Mouse (Mus musculus) spleen, adult 2 months (tissue): ENCODE measurements around the gene Gm10762. TPM values are rescaled to one million over a fixed set of nuclear protein-coding genes. Genes with fewer than 3 reads are reported as not detected.

Source experiments
- DNase-seq, 2 experiments: peaks; one replicate each; pipeline versions ENCODE4 v3.0.0 to v3.0.0-alpha.2; 2012 to 2021; ENCODE audit warnings: low spot score in 2 of 2, low read depth in 1 of 2
- H3K27ac ChIP-seq: fragments of 200-500 bp; 2 replicates; pipeline ENCODE4 v1.5.1; 2012; ENCODE audit warnings: low read length, inconsistent platforms; ENCODE audit not compliant: insufficient read depth
- H3K27me3 ChIP-seq: fragments of 200-500 bp; 2 replicates; pipeline ENCODE4 v1.6.1; 2012; ENCODE audit warnings: mild to moderate bottlenecking, moderate library complexity, low read length, inconsistent platforms; ENCODE audit not compliant: control insufficient read depth, insufficient read depth
- H3K36me3 ChIP-seq: fragments of 200-500 bp; 2 replicates; pipeline ENCODE4 v1.6.1; 2012; ENCODE audit warnings: mild to moderate bottlenecking, low read length, inconsistent platforms; ENCODE audit not compliant: control insufficient read depth, insufficient read depth
- H3K4me1 ChIP-seq: fragments of 200-500 bp; 2 replicates; pipeline ENCODE4 v1.6.1; 2011; ENCODE audit warnings: inconsistent platforms; ENCODE audit not compliant: control insufficient read depth, insufficient read depth, insufficient read length
- H3K4me3 ChIP-seq: fragments of 200-500 bp; 2 replicates; pipeline ENCODE4 v1.5.1; 2011; ENCODE audit warnings: mild to moderate bottlenecking, inconsistent platforms; ENCODE audit not compliant: insufficient read depth, insufficient read length; ENCODE audit errors: extremely low read depth
- CTCF ChIP-seq: fragments of 200-500 bp; IDR thresholded peaks from 2 replicates; pipeline ENCODE4 v1.5.1; 2011; ENCODE audit warnings: mild to moderate bottlenecking, inconsistent platforms; ENCODE audit not compliant: insufficient read depth, insufficient read length, insufficient replicate concordance; ENCODE audit errors: extremely low read depth
- POLR2A ChIP-seq: fragments of 200-500 bp; IDR thresholded peaks from 2 replicates; pipeline ENCODE4 v1.6.1; 2011; ENCODE audit warnings: low read depth, low read length, inconsistent platforms
- WGBS: fragments of 180-500 bp; shearing (Covaris S2); methylation state at CpG from one replicate; pipeline ENCODE4 v1.1.7; 2018; 5-methylcytosine and 5-hydroxymethylcytosine counted together
- polyA plus RNA-seq: library from polyadenylated mRNA; depleted of rRNA; stranded (reverse); fragments of >200 nt; gene quantifications from 2 replicates; pipeline ENCODE4 v1.2.3, GENCODE M21; 2012

Gene Gm10762
- polyA plus RNA-seq, 1 experiment = 2.7 TPM

- Histone ChIP-seq H3K4me1 (no peaks in the 10 kb centered on the region), H3K27me3 (no peaks in the 10 kb centered on the region), H3K27ac (no peak overlapping the region), H3K4me3 (no peak overlapping the region; the same call in 1 of the 2 replicates), H3K36me3 (no peaks in the 10 kb centered on the region)
- no peak for TF ChIP-seq CTCF
- TF ChIP-seq POLR2A = no peak
- no peak for DNase-seq
Measured at GRCm38 (mm10) chr2:128968475-128969083, 1.1 kb upstream of the Gm10762 start.

DNA sequence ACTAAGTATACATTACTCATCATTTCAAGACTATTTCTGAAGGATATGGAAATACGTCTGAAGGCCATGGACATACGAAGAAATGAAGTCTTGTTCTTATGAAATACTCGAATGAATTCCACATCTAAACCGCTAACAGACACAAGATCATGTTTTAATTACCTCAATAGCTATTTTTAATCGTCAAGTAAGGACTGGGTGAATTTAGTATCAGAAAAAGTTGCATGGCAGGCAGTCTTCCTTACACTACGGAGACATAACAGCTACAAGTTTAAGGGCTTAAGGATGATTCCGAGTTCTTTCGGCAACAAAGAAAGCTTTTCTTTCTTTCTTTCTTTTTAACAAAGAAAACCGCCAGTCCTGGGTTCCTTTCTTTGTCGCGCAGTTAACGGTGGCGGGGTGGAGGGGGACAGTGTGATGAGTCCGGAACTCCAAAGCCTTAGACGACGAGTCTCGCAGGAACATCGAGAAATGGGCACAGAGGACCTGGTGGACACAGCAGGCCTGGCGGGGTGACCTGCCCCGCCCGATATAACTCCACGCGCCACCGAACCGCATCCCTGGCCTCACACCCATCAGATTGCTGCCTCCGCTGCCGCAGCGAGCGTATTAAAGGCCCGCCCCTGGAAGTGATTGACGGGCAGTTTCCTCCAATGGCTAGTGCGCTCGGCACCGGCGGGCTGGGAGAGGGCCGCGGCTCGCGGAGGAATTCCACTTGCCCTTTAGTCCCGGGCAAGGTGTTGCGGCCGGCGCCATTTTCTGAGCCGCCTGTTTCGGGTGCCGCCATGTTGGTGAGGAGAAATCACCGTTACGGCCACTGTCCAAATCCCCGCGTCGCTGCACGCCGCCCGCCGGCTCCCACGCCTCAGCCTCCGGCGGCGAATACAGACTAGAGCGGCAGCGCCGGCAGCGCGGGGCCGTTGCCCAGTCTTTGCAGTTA, 614 bp downstream of the Gm10762 start, which contains the start of gene Zc3h6:
TSS of gene Zc3h6 (plus strand) at position 762 of the 940 bp plus-strand sequence.
- WGBS = under 1% methylated on average over 65 of the region's 65 CpGs
- no peak for TF ChIP-seq CTCF
- TF ChIP-seq POLR2A = peak; percentile 77

GRCm38 (mm10) chr2:128966236-128966635, 1.3 kb downstream of the Gm10762 start:
- Histone ChIP-seq H3K4me1 (no peaks in the 10 kb centered on the region), H3K27ac (no peak overlapping the region), H3K4me3 (no peak overlapping the region; the same call in 1 of the 2 replicates), H3K36me3 (no peaks in the 10 kb centered on the region), H3K27me3 (no peaks in the 10 kb centered on the region)
- TF ChIP-seq POLR2A (no peak), CTCF (no peak)
- WGBS = 14% methylated on average over 6 of the region's 6 CpGs
- peak in 1 of 2 experiments; percentile 2 for DNase-seq

More for the DNA sequence above, 614 bp downstream of the Gm10762 start, which contains the start of gene Zc3h6:
- peak within 1 kb of the TSS; percentile 100 for H3K27ac ChIP-seq
- H3K4me3 ChIP-seq = peak within 1 kb of the TSS; percentile 97
- peak; percentile 96 to 97 for DNase-seq
- H3K4me1 ChIP-seq = no peaks in the 10 kb centered on the region
- H3K36me3 ChIP-seq = no peaks in the 10 kb centered on the region
- no peaks in the 10 kb centered on the region for H3K27me3 ChIP-seq

- H3K27ac ChIP-seq = 0 out of 2 replicates have a peak overlapping the region, but pooled peaks have one; percentile 22
- TF ChIP-seq CTCF (no peak), POLR2A (no peak)
- no peak for DNase-seq
- H3K27me3 ChIP-seq = no peaks in the 10 kb centered on the region
- no peaks in the 10 kb centered on the region for H3K36me3 ChIP-seq
- no peaks in the 10 kb centered on the region for H3K4me1 ChIP-seq
- no peak overlapping the region for H3K4me3 ChIP-seq
- WGBS = 70% methylated on average over 5 of the region's 5 CpGs
Measured at GRCm38 (mm10) chr2:128965505-128966105, 1.9 kb downstream of the Gm10762 start.

- DNase-seq = no peak
- no peak overlapping the region for H3K27ac ChIP-seq
- H3K36me3 ChIP-seq = no peaks in the 10 kb centered on the region
- TF ChIP-seq POLR2A (no peak), CTCF (no peak)
- H3K4me3 ChIP-seq = no peak overlapping the region
- no peaks in the 10 kb centered on the region for H3K27me3 ChIP-seq
- H3K4me1 ChIP-seq = no peaks in the 10 kb centered on the region
Measured at GRCm38 (mm10) chr2:128954186-128954585, 13.3 kb downstream of the Gm10762 start.

GRCm38 (mm10) chr2:128947962-128948588, 19.4 kb downstream of the Gm10762 start:
- no peak overlapping the region for H3K4me3 ChIP-seq
- DNase-seq = peak in 1 of 2 experiments; percentile 54
- H3K4me1 ChIP-seq = no peaks in the 10 kb centered on the region; the same call in 1 of the 2 replicates
- 44% methylated on average over 6 of the region's 6 CpGs for WGBS
- no peak overlapping the region for H3K27ac ChIP-seq
- H3K36me3 ChIP-seq = no peaks in the 10 kb centered on the region
- H3K27me3 ChIP-seq = no peaks in the 10 kb centered on the region
- TF ChIP-seq CTCF (peak; percentile 14; the same call in 1 of the 2 replicates), POLR2A (no peak)
